Mouse (Mus musculus): ENCODE measurements around the gene Nipbl. TPM values are rescaled to one million over a fixed set of nuclear protein-coding genes. Genes with fewer than 3 reads are reported as not detected.
A peak's percentile ranks its signal among the peaks of the same experiment; 100 is the strongest.

Nipbl gene
- polyA plus RNA-seq, 1 experiment: 28.1 TPM

DNA sequence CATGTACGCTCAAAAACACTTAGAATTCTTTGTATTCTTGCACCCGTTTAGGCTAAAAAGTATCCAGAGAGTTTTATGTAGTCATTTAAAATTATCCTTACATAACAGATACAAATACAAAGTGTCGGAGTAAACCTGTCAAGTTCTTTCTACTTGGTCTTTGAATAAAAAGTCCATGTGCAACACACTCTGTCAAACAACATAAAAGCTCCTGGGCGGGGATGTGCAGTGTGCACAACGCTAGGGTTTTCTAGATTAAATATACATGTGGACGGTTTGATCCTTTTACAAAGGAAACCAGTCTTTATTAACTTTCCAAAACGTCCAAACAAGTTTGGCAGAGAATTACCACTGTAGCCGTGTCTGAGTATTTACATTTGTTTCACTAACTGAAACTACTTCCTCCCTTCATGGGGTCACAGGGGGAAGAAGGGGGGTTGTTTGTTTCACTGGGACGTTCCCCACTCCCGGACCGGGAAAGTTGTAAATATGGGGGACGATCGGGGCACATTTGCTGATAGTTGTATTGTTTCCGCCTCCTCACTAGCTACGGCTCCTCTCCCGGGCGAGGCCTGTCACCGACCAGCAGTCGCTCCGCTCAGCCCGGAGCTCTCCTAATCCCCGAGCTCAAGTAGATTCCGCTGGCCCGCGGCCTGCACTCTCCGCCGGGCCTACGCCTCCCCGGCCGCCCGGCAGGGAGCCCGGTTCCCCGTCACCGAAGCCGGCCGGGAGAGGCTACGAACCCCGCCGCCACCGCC, 916 bp downstream of the Nipbl start:
- TF ChIP-seq POLR2A (IDR thresholded peaks at IDR 0.05; ENCODE audit: control insufficient read depth, low read depth, low read length) (0 out of 2 replicates have a peak, but pooled peaks have one; percentile 43), CTCF (IDR thresholded peaks at IDR 0.05; ENCODE audit: control insufficient read depth, insufficient read depth, insufficient replicate concordance, low read depth, low read length) (no peak)
- peak overlapping the region; percentile 80 for H3K27ac ChIP-seq (ENCODE audit: control insufficient read depth, insufficient read depth, low read depth, low read length)
- peak overlapping the region; percentile 86 for H3K4me3 ChIP-seq (ENCODE audit: control insufficient read depth, low read depth, low read length)
- no peaks in the 10 kb centered on the region for H3K27me3 ChIP-seq (ENCODE audit: control insufficient read depth, insufficient read depth, low read length)
- H3K36me3 ChIP-seq (ENCODE audit: control insufficient read depth, insufficient read depth, low read length): no peaks in the 10 kb centered on the region
- H3K4me1 ChIP-seq (ENCODE audit: control insufficient read depth, insufficient read depth, low read length): peaks cover 5% of the 10 kb centered on the region

GRCm38 (mm10) chr15:8442761-8443160, 1.5 kb downstream of the Nipbl start:
- no peak for TF ChIP-seq CTCF (IDR thresholded peaks at IDR 0.05; ENCODE audit: control insufficient read depth, insufficient read depth, insufficient replicate concordance, low read depth, low read length)
- no peak for TF ChIP-seq POLR2A (IDR thresholded peaks at IDR 0.05; ENCODE audit: control insufficient read depth, low read depth, low read length)
- Histone ChIP-seq H3K4me1 (ENCODE audit: control insufficient read depth, insufficient read depth, low read length) (peaks cover 5% of the 10 kb centered on the region), H3K36me3 (ENCODE audit: control insufficient read depth, insufficient read depth, low read length) (no peaks in the 10 kb centered on the region), H3K27me3 (ENCODE audit: control insufficient read depth, insufficient read depth, low read length) (no peaks in the 10 kb centered on the region), H3K4me3 (ENCODE audit: control insufficient read depth, low read depth, low read length) (no peak overlapping the region; the same call in 1 of the 2 replicates), H3K27ac (ENCODE audit: control insufficient read depth, insufficient read depth, low read depth, low read length) (no peak overlapping the region)

DNA sequence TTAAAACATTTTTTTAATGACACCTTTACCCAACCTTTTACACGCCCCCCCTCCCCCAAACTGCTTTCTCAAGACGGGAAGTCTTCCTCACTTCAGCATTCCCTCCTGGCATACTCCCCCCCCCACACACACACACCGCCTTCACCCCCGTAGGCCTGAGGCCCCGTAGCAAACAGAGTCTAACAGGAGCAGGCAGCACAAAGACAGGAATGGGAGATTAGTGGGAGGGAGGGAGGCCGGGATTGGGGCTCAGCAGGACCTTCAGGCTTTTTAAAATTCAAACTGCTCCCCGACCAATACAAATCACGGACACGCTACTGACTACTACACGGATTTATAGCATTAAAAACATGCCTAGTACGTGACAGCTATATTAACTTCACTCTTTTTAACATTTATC, 2.1 kb downstream of the Nipbl start:
- no peak for TF ChIP-seq CTCF (IDR thresholded peaks at IDR 0.05; ENCODE audit: control insufficient read depth, insufficient read depth, insufficient replicate concordance, low read depth, low read length)
- TF ChIP-seq POLR2A (IDR thresholded peaks at IDR 0.05; ENCODE audit: control insufficient read depth, low read depth, low read length): no peak
- Histone ChIP-seq H3K27ac (ENCODE audit: control insufficient read depth, insufficient read depth, low read depth, low read length) (no peak overlapping the region), H3K4me1 (ENCODE audit: control insufficient read depth, insufficient read depth, low read length) (peaks cover 5% of the 10 kb centered on the region), H3K27me3 (ENCODE audit: control insufficient read depth, insufficient read depth, low read length) (no peaks in the 10 kb centered on the region), H3K36me3 (ENCODE audit: control insufficient read depth, insufficient read depth, low read length) (no peaks in the 10 kb centered on the region), H3K4me3 (ENCODE audit: control insufficient read depth, low read depth, low read length) (peak overlapping the region; percentile 41)

DNA sequence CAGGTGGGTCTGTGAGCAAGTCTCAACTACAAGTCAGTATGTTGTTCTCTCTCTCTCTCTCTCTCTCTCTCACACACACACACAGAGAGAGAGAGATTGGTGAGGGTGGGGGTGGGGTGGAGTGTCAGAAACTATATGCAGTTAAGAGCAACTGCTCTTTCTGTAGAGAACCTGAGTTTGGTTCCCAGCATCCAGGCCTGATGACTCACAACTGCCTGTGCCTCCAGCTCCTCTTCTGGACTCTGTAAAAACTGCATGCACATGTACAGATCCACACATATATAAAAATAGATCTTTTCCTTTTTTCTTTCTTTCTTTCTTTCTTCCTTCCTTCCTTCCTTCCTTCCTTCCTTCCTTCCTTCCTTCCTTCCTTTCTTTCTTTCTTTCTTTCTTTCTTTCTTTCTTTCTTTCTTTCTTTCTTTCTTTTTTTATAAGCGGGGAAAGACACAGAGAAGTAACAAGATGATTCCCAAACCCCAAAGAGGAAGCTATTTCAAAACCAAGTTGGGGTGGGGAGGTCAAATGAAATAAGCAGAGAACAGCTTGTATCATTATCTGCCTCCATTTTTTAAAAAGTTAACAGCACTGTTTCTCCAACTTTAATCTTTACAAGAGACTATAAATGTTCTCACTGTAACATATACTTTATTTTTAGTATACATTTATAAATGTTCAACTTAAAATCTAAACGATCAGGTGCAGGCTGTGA, 10.9 kb downstream of the Nipbl start:
- Histone ChIP-seq H3K36me3 (ENCODE audit: control insufficient read depth, insufficient read depth, low read length) (no peaks in the 10 kb centered on the region), H3K27ac (ENCODE audit: control insufficient read depth, insufficient read depth, low read depth, low read length) (no peak overlapping the region), H3K4me3 (ENCODE audit: control insufficient read depth, low read depth, low read length) (no peak overlapping the region), H3K4me1 (ENCODE audit: control insufficient read depth, insufficient read depth, low read length) (no peaks in the 10 kb centered on the region), H3K27me3 (ENCODE audit: control insufficient read depth, insufficient read depth, low read length) (no peaks in the 10 kb centered on the region)
- TF ChIP-seq POLR2A (IDR thresholded peaks at IDR 0.05; ENCODE audit: control insufficient read depth, low read depth, low read length) (no peak), CTCF (IDR thresholded peaks at IDR 0.05; ENCODE audit: control insufficient read depth, insufficient read depth, insufficient replicate concordance, low read depth, low read length) (no peak)

- no peaks in the 10 kb centered on the region for H3K27me3 ChIP-seq (ENCODE audit: control insufficient read depth, insufficient read depth, low read length)
- H3K27ac ChIP-seq (ENCODE audit: control insufficient read depth, insufficient read depth, low read depth, low read length): no peak overlapping the region
- no peaks in the 10 kb centered on the region for H3K36me3 ChIP-seq (ENCODE audit: control insufficient read depth, insufficient read depth, low read length)
- no peak overlapping the region for H3K4me3 ChIP-seq (ENCODE audit: control insufficient read depth, low read depth, low read length)
- TF ChIP-seq POLR2A (IDR thresholded peaks at IDR 0.05; ENCODE audit: control insufficient read depth, low read depth, low read length) (no peak), CTCF (IDR thresholded peaks at IDR 0.05; ENCODE audit: control insufficient read depth, insufficient read depth, insufficient replicate concordance, low read depth, low read length) (no peak)
- H3K4me1 ChIP-seq (ENCODE audit: control insufficient read depth, insufficient read depth, low read length): no peaks in the 10 kb centered on the region
Observed at GRCm38 (mm10) chr15:8432534-8432933, 11.7 kb downstream of the Nipbl start.

- TF ChIP-seq POLR2A (IDR thresholded peaks at IDR 0.05; ENCODE audit: control insufficient read depth, low read depth, low read length): no peak
- TF ChIP-seq CTCF (IDR thresholded peaks at IDR 0.05; ENCODE audit: control insufficient read depth, insufficient read depth, insufficient replicate concordance, low read depth, low read length): no peak
- Histone ChIP-seq H3K4me1 (ENCODE audit: control insufficient read depth, insufficient read depth, low read length) (no peaks in the 10 kb centered on the region), H3K27ac (ENCODE audit: control insufficient read depth, insufficient read depth, low read depth, low read length) (no peak overlapping the region), H3K4me3 (ENCODE audit: control insufficient read depth, low read depth, low read length) (no peak overlapping the region), H3K36me3 (ENCODE audit: control insufficient read depth, insufficient read depth, low read length) (no peaks in the 10 kb centered on the region), H3K27me3 (ENCODE audit: control insufficient read depth, insufficient read depth, low read length) (no peaks in the 10 kb centered on the region)
Observed at GRCm38 (mm10) chr15:8429502-8429901, 14.8 kb downstream of the Nipbl start.

DNA sequence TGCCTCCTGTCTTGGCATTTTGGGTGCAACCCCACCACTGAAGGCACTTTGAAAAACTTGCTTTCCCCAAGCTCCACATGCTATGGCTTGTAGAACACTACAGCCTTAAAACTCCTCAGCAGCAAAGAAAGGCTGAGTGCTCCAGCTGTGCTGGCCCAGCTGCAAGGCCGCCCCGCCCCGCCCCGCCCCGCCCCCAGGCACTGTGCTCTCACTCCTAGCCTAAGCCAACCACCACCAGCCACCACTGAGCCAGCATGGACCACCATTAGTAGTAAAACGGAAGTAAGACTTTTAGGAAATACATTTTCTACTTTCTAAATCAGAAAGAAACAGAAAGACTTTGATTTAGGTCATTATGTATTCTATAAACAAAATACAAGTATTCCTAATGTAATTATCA, 23.4 kb downstream of the Nipbl start:
- no peak for TF ChIP-seq POLR2A (IDR thresholded peaks at IDR 0.05; ENCODE audit: control insufficient read depth, low read depth, low read length)
- no peak for TF ChIP-seq CTCF (IDR thresholded peaks at IDR 0.05; ENCODE audit: control insufficient read depth, insufficient read depth, insufficient replicate concordance, low read depth, low read length)
- H3K4me3 ChIP-seq (ENCODE audit: control insufficient read depth, low read depth, low read length): no peak overlapping the region
- H3K4me1 ChIP-seq (ENCODE audit: control insufficient read depth, insufficient read depth, low read length): no peaks in the 10 kb centered on the region
- no peaks in the 10 kb centered on the region for H3K36me3 ChIP-seq (ENCODE audit: control insufficient read depth, insufficient read depth, low read length)
- H3K27ac ChIP-seq (ENCODE audit: control insufficient read depth, insufficient read depth, low read depth, low read length): no peak overlapping the region
- no peaks in the 10 kb centered on the region for H3K27me3 ChIP-seq (ENCODE audit: control insufficient read depth, insufficient read depth, low read length)

Measured in testis, adult 2 months (tissue).